Mouse (Mus musculus): ENCODE data around the gene Rnasel. TPM values are rescaled to one million over a fixed set of nuclear protein-coding genes. Genes with fewer than 3 reads are reported as not detected.
"Not testable (repeated sequence)": the region's sequence is repeated elsewhere in the genome, so short reads cannot be mapped to it uniquely, and the experiment has no call there.

Gene Rnasel
- polyA plus RNA-seq, 1 experiment from 2014 or later, result 13.8 TPM

GRCm38 (mm10) chr1:153748549-153748948, 677 bp upstream of the Rnasel start:
- no peaks in the 10 kb centered on the region for H3K9me3 ChIP-seq (replicated peaks)
- H3K4me3 ChIP-seq (replicated peaks), result peak overlapping the region; percentile 56
- H3K9ac ChIP-seq, result peak overlapping the region; percentile 73
- DNase-seq (peak; percentile 68), ATAC-seq (ENCODE audit: low read depth) (peak; percentile 21; the same call in 1 of the 2 replicates)
- H3K4me2 ChIP-seq, result peak overlapping the region; percentile 71
- WGBS (ENCODE audit: insufficient replicate concordance), result 0% methylated on average over 1 of the region's 1 CpGs
- H3K4me1 ChIP-seq (replicated peaks), result peaks cover 61% of the 10 kb centered on the region
- peaks cover 1% of the 10 kb centered on the region for H3K36me3 ChIP-seq
- no peaks in the 10 kb centered on the region for H3K27me3 ChIP-seq
- peak overlapping the region; percentile 93 for H3K27ac ChIP-seq

- Histone ChIP-seq H3K9ac (peak overlapping the region; percentile 73), H3K4me1 (replicated peaks) (peaks cover 70% of the 10 kb centered on the region), H3K9me3 (replicated peaks) (no peaks in the 10 kb centered on the region), H3K27ac (peak overlapping the region; percentile 93), H3K27me3 (no peaks in the 10 kb centered on the region), H3K36me3 (peaks cover 16% of the 10 kb centered on the region), H3K4me2 (peak overlapping the region; percentile 71), H3K4me3 (replicated peaks) (peak overlapping the region; percentile 56)
- peak; percentile 55 for DNase-seq
- peak; percentile 70 for ATAC-seq (ENCODE audit: low read depth)
- 21% methylated on average over 6 of the region's 6 CpGs for WGBS (ENCODE audit: insufficient replicate concordance)
Measured at GRCm38 (mm10) chr1:153750054-153750453, 828 bp downstream of the Rnasel start.

- peak; percentile 63 for ATAC-seq (ENCODE audit: low read depth)
- H3K4me3 ChIP-seq (replicated peaks), result peak overlapping the region; percentile 67
- H3K4me1 ChIP-seq (replicated peaks), result peaks cover 69% of the 10 kb centered on the region
Measured at GRCm38 (mm10) chr1:153751763-153752301, 2.6 kb downstream of the Rnasel start.

GRCm38 (mm10) chr1:153752521-153752920, 3.3 kb downstream of the Rnasel start:
- ATAC-seq (ENCODE audit: low read depth), result no peak
- peak overlapping the region; percentile 77 for H3K4me2 ChIP-seq
- H3K4me3 ChIP-seq (replicated peaks), result peak overlapping the region; percentile 67
- H3K9me3 ChIP-seq (replicated peaks), result no peaks in the 10 kb centered on the region
- H3K36me3 ChIP-seq, result peaks cover 21% of the 10 kb centered on the region
- 43% methylated on average over 6 of the region's 6 CpGs for WGBS (ENCODE audit: insufficient replicate concordance)
- H3K27ac ChIP-seq, result peak overlapping the region; percentile 88
- H3K9ac ChIP-seq, result peak overlapping the region; percentile 75
- no peak for DNase-seq
- H3K4me1 ChIP-seq (replicated peaks), result peaks cover 64% of the 10 kb centered on the region
- H3K27me3 ChIP-seq, result no peaks in the 10 kb centered on the region

More at GRCm38 (mm10) chr1:153751763-153752301, 2.6 kb downstream of the Rnasel start:
- Histone ChIP-seq H3K36me3 (peaks cover 21% of the 10 kb centered on the region), H3K27ac (peak overlapping the region; percentile 88), H3K27me3 (no peaks in the 10 kb centered on the region), H3K9ac (peak overlapping the region; percentile 75), H3K4me2 (peak overlapping the region; percentile 77), H3K9me3 (replicated peaks) (no peaks in the 10 kb centered on the region)
- DNase-seq, result peak; percentile 43
- WGBS (ENCODE audit: insufficient replicate concordance), result 4% methylated on average over 13 of the region's 13 CpGs

GRCm38 (mm10) chr1:153753725-153754464, 4.7 kb downstream of the Rnasel start:
- no peak for ATAC-seq (ENCODE audit: low read depth)
- H3K4me2 ChIP-seq, result peak overlapping the region; percentile 19; the same call in 1 of the 2 replicates
- no peak for DNase-seq
- no peak overlapping the region for H3K4me3 ChIP-seq (replicated peaks)
- H3K9ac ChIP-seq, result peak overlapping the region; percentile 13; the same call in 1 of the 2 replicates
- no peak overlapping the region for H3K27ac ChIP-seq
- WGBS (ENCODE audit: insufficient replicate concordance), result 74% methylated on average over 25 of the region's 25 CpGs
- peaks cover 28% of the 10 kb centered on the region for H3K36me3 ChIP-seq
- H3K9me3 ChIP-seq (replicated peaks), result no peaks in the 10 kb centered on the region
- peaks cover 50% of the 10 kb centered on the region for H3K4me1 ChIP-seq (replicated peaks)
- H3K27me3 ChIP-seq, result no peaks in the 10 kb centered on the region

GRCm38 (mm10) chr1:153764136-153764535, 14.9 kb downstream of the Rnasel start:
- WGBS (ENCODE audit: insufficient replicate concordance), result 76% methylated on average over 11 of the region's 11 CpGs
- H3K27ac ChIP-seq, result no peak overlapping the region
- H3K27me3 ChIP-seq, result no peaks in the 10 kb centered on the region
- H3K4me3 ChIP-seq (replicated peaks), result no peak overlapping the region
- H3K9ac ChIP-seq, result no peak overlapping the region
- no peak for DNase-seq
- H3K9me3 ChIP-seq (replicated peaks), result no peaks in the 10 kb centered on the region
- peaks cover 24% of the 10 kb centered on the region for H3K36me3 ChIP-seq
- peaks cover 3% of the 10 kb centered on the region; the same call in 1 of the 2 replicates for H3K4me1 ChIP-seq (replicated peaks)
- no peak for ATAC-seq (ENCODE audit: low read depth)
- H3K4me2 ChIP-seq, result no peak overlapping the region

GRCm38 (mm10) chr1:153766298-153766697, 17.1 kb downstream of the Rnasel start:
- Histone ChIP-seq H3K36me3 (peaks cover 9% of the 10 kb centered on the region), H3K9ac (no peak overlapping the region), H3K4me3 (replicated peaks) (no peak overlapping the region), H3K4me1 (replicated peaks) (peaks cover 4% of the 10 kb centered on the region; the same call in 1 of the 2 replicates), H3K27me3 (no peaks in the 10 kb centered on the region), H3K4me2 (no peak overlapping the region), H3K9me3 (replicated peaks) (no peaks in the 10 kb centered on the region), H3K27ac (no peak overlapping the region)
- DNase-seq (no peak), ATAC-seq (ENCODE audit: low read depth) (no peak)
- 50% methylated on average over 8 of the region's 8 CpGs for WGBS (ENCODE audit: insufficient replicate concordance)

- Histone ChIP-seq H3K9ac (no peak overlapping the region), H3K36me3 (peaks cover 1% of the 10 kb centered on the region), H3K9me3 (replicated peaks) (no peaks in the 10 kb centered on the region), H3K4me1 (replicated peaks) (peaks cover 4% of the 10 kb centered on the region; the same call in 1 of the 2 replicates), H3K4me2 (no peak overlapping the region), H3K27me3 (no peaks in the 10 kb centered on the region), H3K4me3 (replicated peaks) (no peak overlapping the region), H3K27ac (no peak overlapping the region)
- DNase-seq (no peak), ATAC-seq (ENCODE audit: low read depth) (no peak)
- WGBS (ENCODE audit: insufficient replicate concordance), result 68% methylated on average over 1 of the region's 1 CpGs
Measured at GRCm38 (mm10) chr1:153767281-153767680, 18.1 kb downstream of the Rnasel start.

- Histone ChIP-seq H3K36me3 (no peaks in the 10 kb centered on the region), H3K9ac (no peak overlapping the region), H3K27me3 (no peaks in the 10 kb centered on the region), H3K9me3 (replicated peaks) (no peaks in the 10 kb centered on the region), H3K4me2 (no peak overlapping the region), H3K27ac (no peak overlapping the region), H3K4me1 (replicated peaks) (peaks cover 4% of the 10 kb centered on the region; the same call in 1 of the 2 replicates), H3K4me3 (replicated peaks) (no peak overlapping the region)
- WGBS (ENCODE audit: insufficient replicate concordance), result 30% methylated on average over 5 of the region's 5 CpGs
- ATAC-seq (ENCODE audit: low read depth) (no peak), DNase-seq (no peak)
Measured at GRCm38 (mm10) chr1:153768465-153768864, 19.2 kb downstream of the Rnasel start.

GRCm38 (mm10) chr1:153769571-153769970, 20.3 kb downstream of the Rnasel start:
- not testable (repeated sequence) for DNase-seq; H3K36me3 ChIP-seq; H3K4me1 ChIP-seq (replicated peaks); ATAC-seq (ENCODE audit: low read depth); H3K9ac ChIP-seq; H3K4me3 ChIP-seq (replicated peaks); H3K9me3 ChIP-seq (replicated peaks); H3K4me2 ChIP-seq; H3K27me3 ChIP-seq
- 55% methylated on average over 6 of the region's 6 CpGs for WGBS (ENCODE audit: insufficient replicate concordance)
- 0 out of 2 replicates have a peak overlapping the region, but pooled peaks have one; percentile 19 for H3K27ac ChIP-seq

GRCm38 (mm10) chr1:153769998-153770775, 21.0 kb downstream of the Rnasel start:
- Histone ChIP-seq H3K4me1 (replicated peaks) (peaks cover 4% of the 10 kb centered on the region; the same call in 1 of the 2 replicates), H3K4me3 (replicated peaks) (no peak overlapping the region), H3K36me3 (no peaks in the 10 kb centered on the region), H3K27me3 (no peaks in the 10 kb centered on the region), H3K27ac (peak overlapping the region; percentile 19; the same call in 1 of the 2 replicates), H3K4me2 (no peak overlapping the region), H3K9ac (no peak overlapping the region), H3K9me3 (replicated peaks) (no peaks in the 10 kb centered on the region)
- WGBS (ENCODE audit: insufficient replicate concordance), result 62% methylated on average over 10 of the region's 10 CpGs
- peak; percentile 55 for ATAC-seq (ENCODE audit: low read depth)
- no peak for DNase-seq
